Mouse (Mus musculus): ENCODE results near the gene Nfatc4.

The Nfatc4 gene

GRCm38 (mm10) chr14:55880982-55881381, 58.0 kb downstream of the Nfatc4 start:
- DNase-seq (ENCODE audit: extremely low spot score, low read depth, low spot score) = no peak

DNA sequence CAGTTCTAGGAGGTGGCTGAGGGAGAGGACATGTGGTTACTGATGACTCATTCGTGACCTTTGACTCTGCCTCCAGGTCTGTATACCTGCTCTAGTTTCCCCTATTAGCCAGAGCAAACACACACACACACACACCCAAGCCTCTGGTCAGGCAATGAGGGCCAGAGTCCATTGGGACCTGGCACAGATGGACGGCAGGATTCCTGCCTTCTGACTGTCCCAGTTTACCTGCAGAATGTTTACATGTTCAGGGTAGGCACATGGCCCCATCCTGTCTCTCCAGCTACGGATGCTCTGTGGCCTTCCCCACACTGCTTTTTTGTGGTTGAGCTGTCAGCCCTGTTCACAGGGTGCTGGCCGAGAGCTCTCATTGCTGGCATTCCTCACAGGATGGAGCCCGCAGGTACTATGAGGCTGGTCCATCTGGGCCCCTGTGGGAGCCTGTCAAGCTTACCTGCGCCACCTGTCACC, 59.3 kb downstream of the Nfatc4 start:
- no peak for DNase-seq (ENCODE audit: extremely low spot score, low read depth, low spot score)

DNA sequence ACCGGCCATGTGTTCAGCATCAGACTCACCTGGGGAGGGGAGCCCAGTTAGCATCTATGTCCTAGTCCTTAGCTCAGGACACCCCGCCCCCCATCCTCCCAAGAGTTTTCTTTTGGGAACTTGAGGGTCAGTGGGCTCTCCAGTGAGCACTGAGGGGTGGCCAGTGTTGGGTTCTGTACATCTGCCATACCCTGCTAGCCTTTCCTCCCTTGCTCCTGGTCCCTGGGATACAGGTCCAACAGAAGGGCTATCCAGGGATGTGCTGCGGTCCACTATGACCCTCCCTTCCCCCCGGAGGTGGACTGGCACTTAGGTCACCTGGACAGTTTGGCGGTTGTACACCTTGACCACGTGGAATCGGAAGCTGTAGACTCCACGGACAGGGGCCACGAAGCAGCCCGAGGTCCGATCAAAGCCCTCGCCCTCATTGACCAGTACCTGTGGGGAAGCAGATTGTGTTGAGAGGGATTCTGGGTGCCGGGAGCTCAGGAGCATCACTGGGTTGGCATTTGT, 60.3 kb downstream of the Nfatc4 start:
- no peak for DNase-seq (ENCODE audit: extremely low spot score, low read depth, low spot score)

Data from hindlimb bud, embryonic 11.5 days (tissue).